Mouse (Mus musculus) hindlimb bud, embryonic 11.5 days (tissue): ENCODE measurements around the gene Cyp27b1.
A peak's percentile ranks its signal among the peaks of the same experiment; 100 is the strongest.
"Not testable (repeated sequence)": the region's sequence is repeated elsewhere in the genome, so short reads cannot be mapped to it uniquely, and the experiment has no call there.

Experiments used
- DNase-seq: peaks from one replicate; pipeline ENCODE4 v3.0.0-alpha.2; 2012; ENCODE audit warnings: low read depth, low spot score; ENCODE audit errors: extremely low spot score

The Cyp27b1 gene

GRCm38 (mm10) chr10:127049395-127050118 lies 1.5 kb downstream of the Cyp27b1 start:
- DNase-seq, result no peak

DNA sequence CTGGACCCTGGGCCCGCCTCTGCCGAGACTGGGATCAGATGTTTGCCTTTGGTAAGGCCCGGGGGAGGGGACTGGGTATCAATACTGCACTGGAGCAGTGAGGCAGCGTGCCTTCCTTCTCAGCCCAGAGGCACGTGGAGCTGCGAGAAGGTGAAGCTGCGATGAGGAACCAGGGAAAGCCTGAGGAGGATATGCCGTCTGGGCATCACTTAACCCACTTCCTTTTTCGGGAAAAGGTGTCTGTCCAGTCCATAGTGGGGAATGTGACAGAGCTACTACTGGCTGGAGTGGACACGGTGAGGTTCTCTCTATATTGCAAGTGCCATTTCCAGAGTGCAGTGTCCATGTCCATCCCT lies 2.0 kb downstream of the Cyp27b1 start:
- no peak for DNase-seq

DNA sequence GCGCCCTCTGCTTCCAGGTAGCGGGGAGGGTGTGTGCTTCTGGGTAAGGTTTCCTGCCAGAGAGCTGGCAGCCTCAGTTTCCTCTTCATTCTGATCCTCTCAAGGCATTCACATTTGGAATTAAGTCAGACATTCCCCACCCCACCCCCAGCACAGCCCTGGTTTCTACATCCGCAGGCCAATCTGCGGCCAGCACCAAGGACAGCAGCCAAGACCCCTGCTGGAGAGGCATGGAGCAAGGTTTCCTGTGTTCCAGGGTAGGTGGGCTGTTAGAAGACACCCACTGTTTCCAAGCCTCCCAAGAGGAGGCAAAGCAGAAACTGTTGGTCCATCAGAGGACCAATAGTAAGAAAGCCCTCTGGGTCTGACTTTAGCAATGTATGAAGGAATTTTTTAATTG lies 6.6 kb downstream of the Cyp27b1 start:
- no peak for DNase-seq

- no peak for DNase-seq
Observed at GRCm38 (mm10) chr10:127055406-127055805, 7.4 kb downstream of the Cyp27b1 start.

- no peak for DNase-seq
Observed at GRCm38 (mm10) chr10:127056490-127056889, 8.4 kb downstream of the Cyp27b1 start.

DNA sequence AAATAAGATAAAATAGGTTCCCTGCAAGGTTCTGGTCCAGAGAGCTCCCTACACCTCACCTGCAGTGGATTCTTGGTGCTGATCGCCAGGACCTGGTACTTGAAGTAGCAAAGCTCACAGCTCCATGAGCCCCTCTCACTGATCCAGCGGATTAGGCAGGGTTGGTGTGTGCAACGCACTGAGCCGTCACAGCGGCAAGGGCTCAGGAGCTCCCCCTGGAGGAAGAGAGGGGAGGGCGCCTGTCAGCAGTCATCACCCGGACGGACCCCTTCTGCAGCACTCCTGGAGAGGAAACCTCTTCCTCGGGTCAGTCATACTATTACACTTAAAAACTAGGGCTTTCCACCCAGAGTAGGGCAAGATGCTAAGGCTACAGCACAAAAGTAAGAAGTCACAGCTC lies 10.1 kb downstream of the Cyp27b1 start:
- DNase-seq, result no peak

GRCm38 (mm10) chr10:127058708-127059107 lies 10.7 kb downstream of the Cyp27b1 start:
- no peak for DNase-seq

DNA sequence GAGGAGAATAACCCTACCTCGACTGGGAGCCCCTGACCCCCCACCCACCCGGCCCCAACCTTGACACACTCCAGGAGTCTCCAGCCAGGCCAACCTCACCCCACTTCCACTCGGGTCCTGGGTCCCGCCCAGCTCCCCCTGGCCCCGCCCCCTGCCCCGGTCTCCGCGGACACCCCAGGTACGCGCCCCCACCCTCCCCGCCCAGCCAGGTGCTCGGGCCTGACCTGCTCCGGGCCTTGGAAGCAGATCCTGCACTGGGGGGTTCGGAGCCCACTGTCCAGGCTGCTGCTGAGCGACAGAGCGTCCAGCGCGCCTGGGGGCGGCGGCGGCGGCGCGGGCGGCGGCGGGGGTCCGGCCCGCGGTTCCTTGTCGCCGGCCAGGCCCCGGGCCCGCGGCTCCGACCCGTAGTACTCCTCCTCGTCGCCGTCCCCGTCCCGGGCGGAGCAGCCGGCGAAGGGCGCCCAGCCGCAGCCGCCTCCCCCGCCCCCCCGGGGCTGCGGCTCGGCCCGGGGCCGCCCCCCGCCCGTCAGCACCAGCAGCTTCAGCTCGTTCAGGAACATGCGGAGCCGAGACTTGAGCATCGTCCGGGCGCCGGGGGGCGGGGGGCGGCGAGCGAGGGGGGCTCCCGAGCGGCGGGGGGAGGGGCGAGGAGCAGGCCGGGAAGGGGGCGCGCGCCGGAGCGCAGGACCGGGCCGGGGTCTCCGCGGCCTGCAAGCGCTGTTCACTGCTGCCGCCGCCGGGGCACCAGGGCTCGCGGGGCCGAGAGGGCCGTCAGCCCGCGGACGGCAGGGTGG lies 11.3 kb downstream of the Cyp27b1 start:
- no peak for DNase-seq

- no peak for DNase-seq
Observed at GRCm38 (mm10) chr10:127059968-127060916, 12.2 kb downstream of the Cyp27b1 start, which contains the start of gene March9. Gene March9 (minus strand): TSS chr10:127060184.

DNA sequence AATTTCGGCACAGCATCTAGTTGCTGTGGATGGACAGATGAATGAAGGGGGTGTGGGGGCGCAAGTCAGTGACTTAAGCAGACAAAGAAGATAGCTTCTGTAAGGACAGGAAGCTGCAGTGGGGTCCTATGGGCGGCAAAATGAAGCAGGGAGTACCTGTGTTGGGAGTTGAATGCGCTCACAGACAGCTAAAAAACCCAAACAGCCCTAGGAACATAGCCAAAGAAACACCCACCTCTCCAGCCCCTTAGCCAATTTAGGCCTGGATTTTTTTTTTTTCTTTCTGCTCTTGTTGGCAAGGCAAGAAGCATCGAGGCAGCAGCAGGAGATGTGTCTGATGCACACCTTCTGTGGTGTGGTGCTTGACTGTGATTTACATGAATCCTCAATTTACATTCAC lies 13.0 kb downstream of the Cyp27b1 start:
- no peak for DNase-seq

- DNase-seq, result no peak
Observed at GRCm38 (mm10) chr10:127061513-127061912, 13.5 kb downstream of the Cyp27b1 start.

GRCm38 (mm10) chr10:127062101-127062500 lies 14.1 kb downstream of the Cyp27b1 start:
- not testable (repeated sequence) for DNase-seq

DNA sequence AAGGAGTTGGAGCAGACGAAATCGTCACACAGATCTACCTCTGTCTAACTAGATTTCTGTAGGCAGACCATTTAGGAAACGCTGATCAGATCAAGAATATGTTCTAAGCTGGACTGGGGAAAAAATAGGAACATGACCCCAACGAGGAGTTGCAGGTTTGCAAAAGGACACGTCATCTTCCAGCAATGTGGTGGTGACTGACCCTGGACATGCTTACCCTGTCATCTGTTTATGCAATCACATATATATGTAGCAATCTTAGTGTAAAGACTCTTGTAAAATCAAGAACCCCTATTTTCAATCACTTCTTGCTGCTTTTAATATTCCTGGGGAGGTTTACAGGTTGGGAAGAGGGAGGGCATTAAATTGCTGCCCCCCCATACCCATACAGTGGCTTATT lies 14.5 kb downstream of the Cyp27b1 start:
- no peak for DNase-seq

DNA sequence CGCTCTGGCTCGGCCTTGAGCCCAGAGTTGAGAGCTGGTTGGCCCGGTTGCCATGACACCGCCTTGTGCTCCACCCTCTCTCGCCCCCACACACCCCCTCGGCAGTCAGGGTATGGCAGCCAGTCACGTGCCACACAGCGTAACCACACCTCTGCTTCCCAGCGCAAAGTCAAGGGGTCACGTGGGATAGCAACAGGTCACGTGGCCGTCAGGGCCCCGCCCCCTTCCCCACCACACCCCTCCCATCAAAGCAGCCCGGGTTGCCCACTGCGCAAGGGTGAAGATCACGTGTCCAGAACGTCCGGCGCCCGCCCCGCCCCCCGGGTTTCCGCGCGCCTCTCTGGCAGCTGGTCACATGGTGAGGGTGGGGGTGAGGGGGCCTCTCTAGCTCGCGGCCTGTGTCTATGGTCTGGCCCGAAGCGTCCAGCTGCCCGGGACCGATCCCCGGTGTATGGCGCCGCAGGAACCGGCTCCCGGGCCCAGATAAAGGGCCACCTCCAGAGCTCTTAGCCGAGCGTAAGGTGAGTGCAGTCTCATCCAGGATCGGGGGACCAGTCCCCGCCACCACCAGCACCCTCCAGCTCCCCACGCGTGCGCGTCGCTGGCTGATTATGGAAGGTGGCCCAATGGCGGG lies 15.3 kb downstream of the Cyp27b1 start, which contains the start of gene Cdk4:
Cdk4 (plus strand) TSS at position 296 of the 634 bp plus-strand sequence.
- DNase-seq, result peak; percentile 95

DNA sequence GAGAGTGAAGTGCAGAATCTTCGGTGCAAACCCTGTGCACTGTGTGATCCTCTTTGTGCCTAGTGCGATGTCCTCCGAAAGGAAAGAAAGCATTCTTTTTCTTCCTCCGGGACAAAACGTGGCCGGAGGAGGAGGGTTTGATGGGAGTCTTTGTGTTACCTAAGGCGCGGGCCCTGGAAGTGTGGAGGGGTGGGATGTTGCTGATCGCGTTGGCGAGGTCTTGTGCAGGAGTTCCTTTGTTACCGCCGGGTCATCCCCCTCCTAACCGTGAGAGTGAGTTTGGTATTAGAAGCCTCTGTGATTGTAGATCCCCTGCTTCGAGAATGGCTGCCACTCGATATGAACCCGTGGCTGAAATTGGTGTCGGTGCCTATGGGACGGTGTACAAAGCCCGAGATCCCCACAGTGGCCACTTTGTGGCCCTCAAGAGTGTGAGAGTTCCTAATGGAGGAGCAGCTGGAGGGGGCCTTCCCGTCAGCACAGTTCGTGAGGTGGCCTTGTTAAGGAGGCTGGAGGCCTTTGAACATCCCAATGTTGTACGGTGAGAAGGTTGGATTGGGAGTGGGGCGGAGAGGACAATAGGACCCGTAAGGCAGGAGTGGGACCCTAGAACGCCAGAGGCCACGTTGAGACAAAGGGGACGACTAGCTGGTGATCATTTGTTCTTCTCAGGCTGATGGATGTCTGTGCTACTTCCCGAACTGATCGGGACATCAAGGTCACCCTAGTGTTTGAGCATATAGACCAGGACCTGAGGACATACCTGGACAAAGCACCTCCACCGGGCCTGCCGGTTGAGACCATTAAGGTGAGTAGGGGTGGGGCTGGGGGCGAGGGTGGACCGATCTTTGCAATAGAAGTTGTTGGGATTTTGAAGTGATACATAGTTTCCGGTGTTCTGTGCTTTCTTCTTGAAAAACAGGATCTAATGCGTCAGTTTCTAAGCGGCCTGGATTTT lies 16.1 kb downstream of the Cyp27b1 start:
- DNase-seq, result no peak

DNA sequence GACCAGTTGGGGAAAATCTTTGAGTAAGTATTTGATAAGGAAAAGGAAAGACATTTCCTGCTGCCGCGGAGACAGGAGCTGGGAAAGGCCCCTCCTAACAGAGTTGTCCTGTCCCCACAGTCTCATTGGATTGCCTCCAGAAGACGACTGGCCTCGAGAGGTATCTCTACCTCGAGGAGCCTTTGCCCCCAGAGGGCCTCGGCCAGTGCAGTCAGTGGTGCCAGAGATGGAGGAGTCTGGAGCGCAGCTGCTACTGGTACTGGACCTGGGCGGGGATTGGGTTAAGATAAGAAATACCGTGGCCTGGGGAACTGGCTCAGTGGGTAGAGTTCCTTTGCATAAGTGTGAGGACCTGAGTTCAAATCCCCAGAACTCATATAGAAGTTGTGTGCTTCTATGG lies 17.9 kb downstream of the Cyp27b1 start:
- no peak for DNase-seq

DNA sequence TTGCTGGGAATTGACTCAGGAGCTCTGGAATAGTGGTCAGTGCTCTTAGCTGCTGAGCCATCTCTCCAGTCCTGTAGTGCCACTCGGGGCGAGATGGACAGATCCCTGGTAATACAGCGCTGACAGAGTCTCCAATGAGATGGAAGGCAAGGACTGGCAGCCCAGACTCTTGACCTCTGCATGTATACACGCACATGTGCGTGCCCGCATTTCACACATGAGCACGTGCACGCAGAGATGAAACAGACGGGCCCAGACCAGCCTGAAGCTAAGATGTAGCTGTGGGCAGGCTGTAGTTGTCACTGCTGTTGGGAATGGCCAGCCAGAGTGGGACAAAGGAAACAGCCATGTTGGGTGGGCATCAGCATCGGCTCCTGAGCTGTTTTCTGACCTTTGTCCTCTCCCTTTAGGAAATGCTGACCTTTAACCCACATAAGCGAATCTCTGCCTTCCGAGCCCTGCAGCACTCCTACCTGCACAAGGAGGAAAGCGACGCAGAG lies 18.5 kb downstream of the Cyp27b1 start:
- DNase-seq, result no peak

DNA sequence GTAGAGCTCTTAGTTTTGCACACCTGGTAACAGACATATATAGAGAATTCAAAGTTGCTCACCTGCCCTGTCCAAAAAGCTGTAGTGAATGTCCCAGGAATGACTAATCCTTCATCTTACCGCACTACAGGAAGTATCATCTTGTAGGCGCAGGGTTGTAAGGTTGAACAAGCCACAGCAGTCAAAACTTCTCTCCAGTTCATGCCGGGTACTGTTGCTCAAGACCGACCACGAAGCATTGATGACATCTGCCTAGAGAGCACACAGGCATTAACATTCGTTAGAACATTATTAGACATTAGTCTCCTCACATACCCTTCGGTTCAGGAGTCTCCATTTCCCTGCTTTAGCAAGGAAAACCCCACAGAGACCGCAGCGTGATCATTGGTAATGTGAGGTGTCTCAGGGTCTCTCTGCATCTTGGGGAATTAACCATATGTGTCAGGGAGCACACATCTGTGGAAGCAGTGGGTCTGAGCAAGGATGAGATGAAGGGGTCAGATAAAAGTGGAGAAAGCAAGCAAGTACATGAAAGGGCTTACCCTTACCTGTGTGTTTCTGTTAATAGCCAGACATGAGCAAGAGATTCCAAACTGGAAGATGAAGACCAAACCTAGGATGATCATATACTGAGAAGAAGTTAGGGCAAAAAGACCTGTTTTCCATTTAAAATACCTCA lies 20.4 kb downstream of the Cyp27b1 start:
- no peak for DNase-seq
